Mouse (Mus musculus): ENCODE data around the gene Chst15.

GRCm38 (mm10) chr7:132276287-132276686, 40.7 kb downstream of the Chst15 start:
- TF ChIP-seq POLR2A (IDR thresholded peaks at IDR 0.05; ENCODE audit: borderline replicate concordance, insufficient read depth, low read length): no peak
- TF ChIP-seq CTCF (IDR thresholded peaks at IDR 0.05; ENCODE audit: borderline replicate concordance, insufficient read depth, low read depth, low read length): no peak
